Mouse (Mus musculus): Measurements from ENCODE around the gene Fkbp1b.
"Not testable (repeated sequence)": the region's sequence is repeated elsewhere in the genome, so short reads cannot be mapped to it uniquely, and the experiment has no call there.

The Fkbp1b gene

DNA sequence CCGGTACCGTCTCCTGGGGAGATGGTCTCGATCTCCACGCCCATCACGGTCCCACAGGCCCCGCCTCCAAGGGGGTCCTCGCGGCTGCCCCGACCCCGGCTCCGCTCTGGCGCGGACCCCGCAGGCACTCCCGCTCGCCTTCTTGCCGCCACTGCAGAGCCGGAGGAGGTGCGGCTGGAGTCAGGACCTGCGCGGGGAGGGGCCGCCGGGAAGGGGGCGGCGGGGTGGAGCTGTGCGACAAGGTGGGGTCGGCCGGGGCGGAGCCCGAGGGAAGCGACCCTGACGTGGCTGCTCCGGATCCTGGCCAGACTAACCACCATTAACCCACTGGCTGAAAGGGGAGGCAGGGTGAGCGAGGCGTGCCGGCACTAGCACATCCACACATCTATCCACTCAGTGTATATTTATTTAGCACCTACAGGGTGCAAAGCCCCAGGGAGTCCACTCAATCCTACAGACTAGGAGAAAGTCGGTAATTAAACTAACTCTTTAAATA lies at the start of gene Fkbp1b:
Gene Fkbp1b (minus strand): TSS at position 200 of the 496 bp plus-strand sequence.
- no peak for DNase-seq (ENCODE audit: low spot score)

DNA sequence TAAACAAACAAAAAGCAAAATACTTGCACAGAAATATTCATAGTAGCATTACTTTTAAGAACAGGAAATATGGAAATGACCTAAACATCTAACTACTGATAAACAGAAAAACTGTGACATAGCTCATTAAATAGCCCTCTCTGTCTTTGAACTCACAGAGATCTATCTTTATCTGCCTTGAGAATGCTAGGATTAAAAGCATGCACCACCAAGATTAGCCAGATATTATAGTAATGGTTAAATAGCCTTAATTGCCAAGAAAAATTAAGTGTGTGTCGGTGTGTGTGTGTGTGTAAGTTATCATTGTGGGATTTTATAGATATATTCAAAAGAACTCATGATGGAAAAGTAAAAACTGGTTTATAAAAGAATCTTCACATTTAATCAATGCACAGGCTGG lies 48.5 kb upstream of the Fkbp1b start:
- no peak for DNase-seq (ENCODE audit: low spot score)

DNA sequence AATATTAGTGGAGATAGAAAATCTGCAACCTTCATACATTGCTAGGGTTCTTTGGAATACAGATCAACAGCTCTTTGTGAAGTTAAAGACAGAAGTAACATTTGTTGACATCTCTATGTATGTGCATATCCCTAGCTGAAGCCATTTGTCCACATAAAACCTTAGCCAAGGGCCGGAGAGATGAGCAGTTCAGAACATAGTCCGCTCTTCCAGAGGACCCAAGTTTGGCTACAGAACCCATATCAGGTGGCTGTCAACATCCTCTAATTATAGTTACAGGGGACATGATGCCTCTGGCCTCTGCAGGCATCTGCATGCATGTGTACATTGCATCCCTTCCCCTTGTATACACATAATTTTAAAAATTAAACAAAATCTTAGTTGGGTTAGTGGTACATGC lies 47.9 kb upstream of the Fkbp1b start:
- DNase-seq (ENCODE audit: low spot score): no peak

DNA sequence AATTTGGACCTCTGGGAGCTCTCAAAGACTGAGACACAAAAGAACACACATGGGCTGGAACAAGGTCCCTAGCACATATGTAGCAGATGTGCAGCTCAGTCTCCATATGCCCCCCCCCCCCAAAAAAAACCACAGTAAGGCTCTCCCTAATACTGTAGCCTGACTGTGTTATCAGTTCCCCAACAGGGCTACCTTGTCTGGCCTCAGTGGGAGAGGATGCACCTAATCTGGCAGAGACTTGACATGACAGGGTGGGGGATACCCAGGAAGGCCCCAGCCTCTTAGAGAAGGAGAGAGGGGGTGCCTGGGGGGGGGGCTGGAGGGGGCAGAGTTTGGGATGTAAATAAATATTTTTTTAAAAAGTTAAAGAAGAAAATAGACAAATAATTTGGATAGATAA lies 47.3 kb upstream of the Fkbp1b start:
- no peak for DNase-seq (ENCODE audit: low spot score)

DNA sequence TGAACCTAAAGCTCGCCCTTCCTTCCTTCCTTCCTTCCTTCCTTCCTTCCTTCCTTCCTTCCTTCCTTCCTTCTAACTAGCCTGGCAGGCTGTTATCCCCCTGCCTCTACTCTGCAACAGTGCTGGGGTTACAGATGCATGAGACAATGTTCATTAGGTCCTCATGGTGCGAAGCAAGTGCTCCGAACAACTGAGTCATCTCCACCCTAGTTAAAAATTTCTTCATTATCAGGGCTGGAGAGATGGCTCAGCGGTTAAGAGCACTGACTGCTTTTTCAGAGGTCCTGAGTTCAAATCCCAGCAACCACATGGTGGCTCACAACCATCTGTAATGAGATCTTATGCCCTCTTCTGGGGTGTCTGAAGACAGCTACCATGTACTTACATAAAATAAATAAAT lies 45.2 kb upstream of the Fkbp1b start:
- not testable (repeated sequence) for DNase-seq (ENCODE audit: low spot score)

DNA sequence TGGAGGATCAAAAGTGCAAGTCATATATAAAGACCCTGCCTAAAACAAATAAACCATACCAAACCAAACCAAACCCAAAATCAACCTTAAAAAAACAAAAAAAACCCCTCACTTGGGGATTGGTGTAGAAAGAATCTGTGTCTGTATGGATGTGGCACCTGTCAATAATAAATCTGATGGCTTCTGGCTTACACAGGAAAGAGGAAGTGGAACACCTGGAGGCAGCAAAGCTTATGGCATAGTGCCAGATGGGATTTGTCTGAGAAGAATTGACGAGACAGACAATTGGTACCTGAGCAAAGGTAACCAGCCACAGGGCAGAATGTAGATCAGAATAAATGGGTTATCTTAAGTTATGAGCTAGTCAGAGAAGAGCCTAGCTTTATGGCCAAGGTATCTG lies 43.7 kb upstream of the Fkbp1b start:
- DNase-seq (ENCODE audit: low spot score): no peak

DNA sequence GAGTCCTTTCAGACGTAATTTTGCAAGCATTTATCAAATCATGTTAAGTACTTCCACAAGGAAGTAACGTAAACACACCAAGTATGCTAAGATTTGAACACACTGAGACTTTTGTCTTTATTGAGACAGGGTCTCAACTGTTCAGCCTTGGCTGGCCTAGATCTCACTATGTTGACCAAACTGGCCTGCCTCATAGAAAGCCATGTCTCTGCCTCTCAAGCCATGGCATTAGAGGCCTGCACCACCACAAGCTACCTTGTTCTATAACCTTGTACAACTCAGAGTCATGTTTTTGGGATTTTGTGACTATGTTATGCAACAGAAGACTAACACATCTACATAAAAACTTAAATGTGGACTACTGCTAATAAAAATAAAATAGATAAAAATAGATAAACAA lies 40.7 kb upstream of the Fkbp1b start:
- DNase-seq (ENCODE audit: low spot score): no peak

DNA sequence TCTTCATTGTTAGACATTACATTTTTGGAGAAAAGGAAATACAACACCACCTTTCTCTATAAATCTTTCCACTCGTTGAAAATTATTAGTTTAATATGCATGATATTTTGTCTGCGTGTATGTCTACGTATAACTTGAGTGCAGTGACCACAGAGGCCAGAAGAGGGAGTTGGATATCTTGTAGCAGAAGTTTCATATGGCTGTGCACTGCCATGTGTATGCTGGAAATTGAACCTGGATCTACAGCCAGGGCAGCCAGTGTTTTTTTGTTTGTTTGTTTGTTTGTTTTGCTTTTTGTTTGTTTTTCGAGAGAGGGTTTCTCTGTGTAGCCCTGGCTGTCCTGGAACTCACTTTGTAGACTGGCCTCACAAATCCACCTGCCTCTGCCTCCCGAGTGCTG lies 37.7 kb upstream of the Fkbp1b start:
- no peak for DNase-seq (ENCODE audit: low spot score)

DNA sequence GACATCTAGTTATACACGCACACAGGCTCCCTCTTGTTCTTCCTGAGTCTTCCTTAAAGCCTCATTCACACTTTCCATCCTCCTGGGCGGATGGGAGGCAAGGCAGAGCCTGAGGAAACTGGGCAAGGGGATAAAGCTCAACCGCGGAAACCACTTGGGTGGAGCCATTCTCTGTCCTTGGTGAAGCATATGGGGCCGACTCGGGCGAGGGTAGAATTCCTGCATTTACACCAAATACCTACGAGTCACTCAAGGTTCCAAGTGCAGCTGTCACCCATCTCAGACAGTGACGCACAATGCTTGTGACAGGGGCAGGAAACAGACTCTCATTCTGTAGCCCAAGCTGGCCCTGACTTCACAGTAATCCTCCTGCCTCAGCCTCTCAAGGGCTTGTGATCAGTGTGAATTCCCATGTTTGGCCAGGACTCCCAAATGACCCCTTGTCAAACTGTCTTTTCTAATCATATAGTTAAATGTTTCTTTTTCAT lies 36.9 kb upstream of the Fkbp1b start:
- no peak for DNase-seq (ENCODE audit: low spot score)

DNA sequence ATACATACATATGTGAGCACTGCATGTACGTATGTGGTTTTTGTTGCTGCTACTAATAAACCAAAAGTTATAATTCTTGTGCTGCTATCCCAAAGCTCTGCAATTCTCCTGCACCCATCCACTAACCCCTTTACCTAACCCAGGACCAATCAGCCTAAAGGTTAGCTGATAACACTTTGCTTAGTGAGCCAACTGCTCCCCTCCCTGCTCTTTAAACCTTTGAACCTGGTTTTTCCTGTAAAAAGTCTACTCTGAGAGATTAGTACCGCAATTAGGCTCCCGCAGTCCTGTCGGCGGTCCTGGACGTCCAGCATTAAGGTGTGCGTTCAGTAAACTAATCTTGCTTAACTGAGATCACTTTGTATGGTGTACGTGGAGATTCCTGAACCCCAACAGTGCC lies 34.2 kb upstream of the Fkbp1b start:
- no peak for DNase-seq (ENCODE audit: low spot score)

DNA sequence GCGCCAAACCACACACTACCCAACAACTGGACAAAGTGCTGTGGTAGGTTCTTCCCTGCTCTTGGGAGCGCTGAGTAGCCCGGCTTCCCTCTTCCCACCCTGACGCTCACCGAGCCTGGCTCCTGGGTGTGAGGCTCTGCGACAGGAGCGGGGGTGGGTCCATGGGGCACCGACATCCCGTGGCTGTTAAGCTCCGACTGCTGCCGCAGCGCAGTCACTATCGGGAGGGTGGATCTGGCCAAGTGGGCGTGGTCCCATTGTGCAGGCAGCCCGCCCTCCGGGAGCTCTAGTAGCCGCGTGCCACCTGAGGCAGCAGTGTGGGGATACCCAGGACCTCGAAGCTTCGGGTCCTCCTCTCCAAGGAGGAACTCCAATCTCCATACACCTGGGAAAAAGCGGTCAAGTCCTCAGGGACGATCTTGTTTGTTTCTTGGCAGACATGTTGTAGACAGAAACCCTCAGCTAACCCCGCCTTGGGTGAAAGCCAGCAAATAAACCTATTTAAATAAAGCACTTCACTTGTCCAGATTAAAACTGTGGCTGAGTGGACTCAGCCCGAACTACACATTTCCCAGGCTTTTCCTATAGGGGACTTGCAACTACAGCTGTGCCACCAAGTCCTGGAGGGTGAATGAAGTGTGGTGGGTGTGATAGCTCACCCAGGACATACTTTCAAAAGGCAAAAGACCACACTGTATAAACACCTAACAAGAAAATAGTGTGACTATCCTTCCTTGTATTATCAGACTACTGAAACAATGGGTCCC lies 33.0 kb upstream of the Fkbp1b start, which contains the start of gene Mfsd2b:
Gene Mfsd2b (minus strand): TSS at position 199 of the 767 bp plus-strand sequence.
- no peak for DNase-seq (ENCODE audit: low spot score)

DNA sequence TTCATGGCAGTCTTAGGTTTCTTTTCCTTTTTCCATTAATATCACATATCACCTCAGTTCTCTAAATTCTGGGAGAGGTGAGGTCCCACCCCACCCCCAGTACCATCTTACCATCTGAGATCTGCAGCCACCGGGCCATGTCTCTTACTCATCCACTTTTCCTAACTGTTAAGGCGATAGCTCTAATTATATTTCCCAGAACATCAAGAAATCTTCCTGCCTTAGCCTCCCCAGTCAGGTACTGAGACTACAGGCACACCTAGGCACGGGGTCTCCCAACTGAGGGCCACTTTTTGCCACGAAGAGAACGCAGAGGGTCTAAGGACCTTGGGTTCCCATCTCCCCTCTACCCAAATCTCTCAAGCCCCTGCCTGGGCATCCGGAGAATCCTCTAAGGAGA lies 32.1 kb upstream of the Fkbp1b start:
- no peak for DNase-seq (ENCODE audit: low spot score)

DNA sequence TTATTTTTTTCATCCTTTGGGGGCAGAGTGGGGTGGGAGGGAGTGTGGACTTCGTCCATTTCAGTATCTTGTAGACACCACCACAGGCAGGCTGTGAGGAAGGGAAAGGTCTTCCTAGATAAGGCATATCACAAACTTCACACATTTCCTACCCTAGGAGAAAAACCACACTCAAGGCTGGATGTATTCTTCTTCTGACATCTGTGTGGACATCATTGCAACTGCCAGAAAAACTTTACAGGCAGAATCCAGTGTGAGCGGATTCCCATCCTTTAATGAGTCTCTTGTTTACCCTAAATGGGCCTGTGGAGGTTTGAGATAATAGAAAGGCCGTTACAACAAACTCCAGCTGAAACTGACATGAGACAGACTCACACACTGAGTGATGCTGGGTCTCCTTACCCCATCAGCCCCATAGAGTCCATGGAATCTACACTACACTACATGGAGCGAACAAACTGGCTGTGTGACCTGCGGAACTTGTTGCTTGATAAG lies 31.6 kb upstream of the Fkbp1b start:
- DNase-seq (ENCODE audit: low spot score): no peak

DNA sequence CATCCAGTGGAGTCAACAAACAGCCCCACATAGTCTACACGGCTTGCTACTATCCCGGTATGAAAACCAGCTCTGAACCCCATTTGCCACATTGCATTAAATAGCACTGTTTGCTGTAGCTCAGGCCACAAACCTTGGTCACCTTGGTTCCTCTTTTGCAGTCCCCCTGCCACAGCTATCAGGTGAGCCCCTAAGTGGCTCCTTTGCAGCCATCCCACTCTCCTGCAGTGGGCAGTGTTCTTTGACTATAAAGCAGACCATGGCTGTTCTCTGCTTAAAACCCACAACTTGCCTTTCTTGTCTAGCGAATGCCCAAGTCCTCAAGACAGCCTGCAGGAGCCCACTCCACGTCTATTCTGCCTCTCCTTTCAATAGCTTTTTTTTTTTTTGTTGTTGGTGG lies 30.9 kb upstream of the Fkbp1b start:
- no peak for DNase-seq (ENCODE audit: low spot score)

DNA sequence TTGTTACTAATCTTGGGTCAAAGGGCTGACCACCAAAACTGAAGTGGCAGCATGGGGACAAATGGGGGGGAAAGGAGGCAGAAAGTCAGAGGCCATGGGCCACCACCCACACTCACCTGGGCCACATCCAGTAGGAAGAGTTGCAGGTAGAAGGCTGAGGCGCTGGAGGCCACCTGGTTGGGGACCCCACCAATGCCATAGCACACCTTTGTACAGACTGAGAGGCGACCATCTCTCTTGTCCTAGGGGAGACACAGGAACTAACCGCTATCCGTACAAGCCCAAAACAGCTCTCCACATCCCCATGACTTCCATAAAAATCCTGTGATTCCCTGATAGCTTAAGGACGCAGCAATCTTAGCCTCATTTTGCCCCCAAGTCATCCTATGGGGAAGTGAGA lies 29.9 kb upstream of the Fkbp1b start:
- no peak for DNase-seq (ENCODE audit: low spot score)

DNA sequence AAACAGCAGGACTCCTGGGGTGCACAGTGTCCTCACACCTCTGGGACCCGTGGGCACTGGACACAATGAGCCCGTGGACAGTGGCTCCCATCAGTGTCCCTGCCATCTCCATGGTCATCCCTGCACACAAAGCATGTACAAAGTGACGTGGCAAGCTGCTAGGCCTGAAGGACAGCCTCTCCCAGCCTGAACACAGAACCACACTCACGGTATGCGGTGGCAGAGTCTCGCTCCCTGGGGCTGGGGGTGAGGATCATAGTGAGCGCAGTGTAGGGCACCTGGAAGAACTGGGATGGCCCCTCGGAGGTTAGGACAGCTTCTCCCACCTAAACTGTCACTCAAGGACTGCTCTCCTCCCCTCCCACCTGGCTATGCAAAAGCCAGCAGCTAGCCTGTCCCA lies 27.5 kb upstream of the Fkbp1b start:
- no peak for DNase-seq (ENCODE audit: low spot score)

DNA sequence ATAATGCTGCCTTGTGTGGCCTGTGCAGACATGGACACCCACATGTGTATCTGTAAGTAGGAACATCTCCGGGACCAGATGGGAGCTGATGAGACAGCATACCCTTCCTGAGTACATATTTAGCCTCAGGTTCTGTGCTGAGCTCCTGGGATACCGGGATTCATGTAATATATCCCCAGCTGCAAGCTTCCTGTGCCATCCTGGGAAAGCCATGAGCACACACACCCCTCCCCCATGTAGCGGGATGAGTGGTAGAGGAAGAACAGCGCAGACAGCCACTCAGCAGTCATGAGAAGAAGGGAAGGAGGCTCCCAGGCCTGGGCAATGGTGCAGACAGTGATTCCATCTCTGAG lies 22.9 kb upstream of the Fkbp1b start:
- no peak for DNase-seq (ENCODE audit: low spot score)

DNA sequence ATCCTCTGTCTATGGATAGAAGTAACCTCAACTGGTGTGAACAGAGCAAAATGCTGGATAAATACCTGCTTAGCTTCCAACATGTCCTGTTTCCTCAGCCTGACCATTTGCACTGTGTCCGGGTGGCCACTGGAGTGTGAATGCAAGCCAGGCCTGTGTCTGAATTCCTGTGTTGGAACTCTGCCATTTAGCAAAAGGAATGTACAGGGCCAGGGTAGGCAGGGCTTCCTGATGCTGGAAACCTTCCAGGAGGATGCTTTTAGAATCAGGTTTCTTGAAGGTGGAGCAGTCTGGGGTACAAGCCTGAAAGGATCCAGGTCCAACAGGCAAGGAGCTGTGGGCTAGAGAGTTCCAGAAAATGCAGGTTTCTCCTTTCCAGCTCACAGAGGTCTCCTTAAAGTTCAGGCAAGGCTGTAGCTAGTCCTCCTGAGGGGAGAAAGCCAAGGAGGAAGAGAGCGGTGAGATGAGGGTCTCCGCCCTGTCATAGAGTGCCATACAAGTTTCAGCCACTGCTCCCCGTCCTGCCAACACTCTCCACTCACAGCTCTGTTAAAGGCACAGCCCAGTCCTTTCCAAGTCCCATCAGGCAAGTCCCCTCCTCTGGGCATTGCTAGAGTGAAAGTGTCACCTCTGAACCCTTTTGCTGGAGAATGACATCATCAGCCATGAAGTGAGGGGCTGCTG lies 22.4 kb upstream of the Fkbp1b start:
- no peak for DNase-seq (ENCODE audit: low spot score)

DNA sequence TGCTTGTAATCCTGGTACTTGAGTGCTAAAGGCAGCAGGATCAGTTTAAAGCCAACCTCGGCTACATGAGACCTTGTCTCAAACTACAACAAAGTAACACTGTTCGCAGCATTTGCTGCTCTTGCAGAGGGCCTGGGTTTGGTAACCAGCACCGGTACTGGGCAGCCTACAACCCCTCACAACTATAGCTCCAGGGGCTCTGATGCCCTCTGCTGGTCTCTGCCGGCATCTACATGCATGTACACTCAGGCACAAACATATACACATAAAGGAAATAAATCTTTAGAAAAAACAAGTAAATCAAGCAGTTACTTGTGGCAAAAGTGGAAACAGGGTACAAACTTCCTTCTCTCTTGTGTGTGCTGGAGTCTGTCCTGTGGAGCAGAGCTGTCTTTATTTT lies 21.3 kb upstream of the Fkbp1b start:
- DNase-seq (ENCODE audit: low spot score): no peak

DNA sequence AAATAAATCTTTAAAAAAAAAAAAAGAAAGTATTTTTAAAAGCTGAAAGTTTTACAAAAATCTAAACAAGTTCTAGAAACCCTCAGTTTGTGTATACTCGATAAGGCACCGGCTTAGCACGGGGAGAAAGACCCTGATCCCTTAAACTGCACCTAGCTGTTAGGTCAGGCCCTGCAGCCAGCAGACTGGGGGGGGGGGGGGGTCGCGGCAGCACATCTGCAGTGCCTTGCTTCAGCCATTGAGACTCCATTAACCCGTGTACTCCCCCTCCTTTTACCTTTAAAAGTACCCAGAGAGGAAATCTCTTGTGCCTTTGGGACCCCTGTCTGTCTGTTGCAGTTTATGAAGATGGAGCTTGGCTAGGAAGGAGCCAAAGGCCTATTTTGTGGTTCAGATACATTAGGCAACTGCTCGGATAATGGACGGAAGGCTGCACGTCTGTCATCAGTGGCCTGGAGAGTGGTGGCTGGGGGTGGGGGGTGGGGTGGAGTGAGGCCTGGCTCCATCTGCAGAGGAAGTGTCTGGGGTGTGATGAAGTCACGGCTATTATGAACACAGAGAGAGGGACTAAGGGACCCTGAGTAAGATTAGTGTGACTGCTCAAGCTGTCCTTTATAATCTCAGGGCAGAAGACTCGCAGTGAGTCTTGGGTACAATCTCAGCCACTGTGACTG lies 18.0 kb upstream of the Fkbp1b start:
- no peak for DNase-seq (ENCODE audit: low spot score)

DNA sequence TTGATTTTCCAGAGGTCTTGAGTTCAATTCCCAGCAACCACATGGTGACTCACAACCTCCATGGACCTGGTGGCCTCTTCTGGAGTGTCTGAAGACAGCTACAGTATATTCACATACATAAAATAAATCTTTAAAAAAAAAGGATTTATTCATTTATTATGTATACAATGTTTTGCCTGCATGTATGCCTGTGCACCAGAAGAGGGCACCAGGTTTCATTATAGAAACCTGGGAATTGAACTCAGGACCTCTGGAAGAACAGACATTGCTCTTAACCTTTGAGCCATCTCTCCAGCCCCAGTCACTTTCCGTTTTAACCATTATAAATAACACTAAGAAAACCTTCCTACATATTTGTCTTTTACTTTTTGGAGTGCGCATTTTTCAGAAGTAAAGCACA lies 15.4 kb upstream of the Fkbp1b start:
- no peak for DNase-seq (ENCODE audit: low spot score)

DNA sequence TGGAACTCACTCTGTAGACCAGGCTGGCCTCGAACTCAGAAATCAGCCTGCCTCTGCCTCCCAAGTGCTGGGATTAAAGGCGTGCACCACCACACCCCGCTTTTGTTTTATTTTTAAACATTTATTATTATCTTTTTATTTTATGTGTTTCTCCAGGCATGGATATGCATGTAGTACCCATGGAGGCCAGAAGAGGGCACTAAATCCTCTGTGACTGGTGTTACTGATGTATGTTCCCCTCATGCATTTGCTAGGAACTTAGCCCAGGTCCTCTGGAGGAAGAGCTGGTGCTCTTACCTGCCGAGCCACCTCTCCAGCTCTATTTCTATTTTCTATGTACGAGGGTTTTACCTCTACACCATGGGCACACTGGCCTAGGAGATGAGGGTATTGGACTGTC lies 14.8 kb upstream of the Fkbp1b start:
- DNase-seq (ENCODE audit: low spot score): no peak

DNA sequence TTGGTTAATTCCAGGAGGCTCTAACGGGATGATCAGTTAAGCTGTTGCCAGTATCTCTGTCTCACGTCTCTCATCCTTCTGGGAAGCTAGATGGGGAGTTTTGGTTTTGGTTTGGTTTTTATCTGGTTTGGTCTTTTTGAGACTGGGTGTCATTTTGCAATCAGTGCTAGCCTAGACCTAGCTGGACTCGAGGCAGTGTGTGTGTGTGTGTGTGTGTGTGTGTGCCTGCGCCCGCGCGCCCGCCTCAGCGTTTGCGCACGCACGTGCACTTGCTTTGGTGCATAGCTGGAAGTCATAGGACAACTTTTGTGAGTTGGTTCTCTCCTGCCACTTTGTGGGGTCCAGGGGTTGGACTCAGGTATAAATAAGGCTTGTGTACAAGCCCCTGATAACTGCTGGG lies 2.4 kb upstream of the Fkbp1b start:
- no peak for DNase-seq (ENCODE audit: low spot score)

Measured in layer of hippocampus, adult 9-10 months (tissue).